Mouse (Mus musculus): ENCODE measurements around the gene Necap1. TPM values are rescaled to one million over a fixed set of nuclear protein-coding genes. Genes with fewer than 3 reads are reported as not detected.
A peak's percentile ranks its signal among the peaks of the same experiment; 100 is the strongest.

Necap1 gene
- total RNA-seq, 2 experiments from 2014 or later: 144 to 170 TPM

DNA sequence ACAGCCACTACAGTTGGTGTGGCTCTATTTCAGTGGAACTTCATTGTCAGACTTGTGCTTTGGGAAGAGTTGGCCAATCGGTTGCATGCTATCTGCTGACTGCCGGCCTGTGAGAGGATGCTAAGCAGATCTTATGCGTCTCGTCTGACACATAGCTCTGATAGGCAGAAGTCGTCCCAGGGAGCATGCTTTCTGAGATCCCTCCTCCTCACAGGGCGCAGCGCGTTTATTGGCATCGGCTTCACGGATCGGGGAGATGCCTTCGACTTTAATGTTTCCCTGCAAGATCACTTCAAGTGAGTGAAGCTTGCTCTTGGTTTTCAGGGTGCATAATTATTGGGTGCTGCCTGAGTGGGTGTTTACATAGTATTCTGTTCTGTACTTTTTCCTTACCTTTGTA, 7.0 kb downstream of the Necap1 start:
- DNase-seq (ENCODE audit: low spot score in 2 of 2): no peak

GRCm38 (mm10) chr6:122883603-122884002, 9.3 kb downstream of the Necap1 start:
- no peak for DNase-seq (ENCODE audit: low spot score in 2 of 2)

DNA sequence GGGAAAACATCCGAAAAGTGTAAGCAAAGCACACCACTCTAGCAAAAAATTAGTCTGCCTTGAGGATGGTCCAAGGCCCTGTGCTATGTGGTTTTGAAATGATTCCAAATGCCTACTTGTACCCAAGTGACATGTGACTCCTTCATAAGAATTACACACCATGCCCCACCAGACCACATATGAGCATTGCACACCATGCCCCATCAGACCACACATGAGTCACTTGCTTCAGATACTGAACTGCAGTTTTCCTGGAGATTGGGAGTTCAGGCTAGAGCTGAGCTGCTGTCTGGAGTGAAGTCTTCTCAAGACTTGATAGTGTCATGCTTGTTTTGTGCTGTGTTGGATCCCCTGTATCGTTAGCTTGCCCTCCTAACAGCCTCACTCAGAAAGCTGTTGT, 15.3 kb downstream of the Necap1 start:
- no peak for DNase-seq (ENCODE audit: low spot score in 2 of 2)

- DNase-seq (ENCODE audit: low spot score in 2 of 2): peak; percentile 74 to 79
Observed at GRCm38 (mm10) chr6:122892442-122893049, 18.3 kb downstream of the Necap1 start.

- DNase-seq (ENCODE audit: low spot score in 2 of 2): no peak
Observed at GRCm38 (mm10) chr6:122919922-122920321, 45.6 kb downstream of the Necap1 start.

DNA sequence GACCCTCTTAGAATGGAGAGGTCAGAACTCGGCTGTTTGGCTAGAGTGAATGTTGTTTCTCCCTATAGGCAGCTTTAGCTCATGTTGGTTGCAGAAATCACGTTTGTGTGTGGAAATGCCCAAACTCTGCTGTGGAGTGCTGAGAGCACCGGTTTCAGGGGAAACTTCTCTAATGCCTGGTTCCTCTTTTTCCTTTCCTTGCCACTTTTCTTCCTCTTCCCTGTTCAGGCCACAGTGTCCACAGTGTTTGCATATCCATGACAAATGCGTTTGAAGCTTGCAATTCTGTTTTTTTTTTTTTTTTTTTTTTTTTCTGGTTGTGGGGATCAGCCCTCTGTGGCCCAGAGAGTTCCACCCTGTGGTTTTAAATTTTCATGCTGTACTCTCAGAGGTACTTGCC, 47.2 kb downstream of the Necap1 start, which contains the start of gene Clec4a1:
Gene Clec4a1, plus strand, starts transcription at position 398 of the 400 bp plus-strand sequence.
- no peak for DNase-seq (ENCODE audit: low spot score in 2 of 2)

GRCm38 (mm10) chr6:122934845-122935244, 60.6 kb downstream of the Necap1 start:
- DNase-seq (ENCODE audit: low spot score in 2 of 2): no peak

Small RNA genes within 50 kb of the gene (microRNA-seq; reads per million reads assigned to microRNA genes)
- gene Mir7231: 0.67 to 2.0 reads per million in 2 experiments

Other genes starting within 250 kb of the Necap1 start
- not detected for gene Dppa3, start 248.1 kb upstream of the Necap1 start, total RNA-seq (2021)
- not detected for gene Nanog, start 167.0 kb upstream of the Necap1 start, total RNA-seq (2021)
- 100 to 1,000 TPM in 1 of 2 experiments, 10 to 100 TPM in 1; 99.1 to 117 TPM for gene Slc2a3, start 72.8 kb upstream of the Necap1 start, total RNA-seq (2021)
- 10 to 100 TPM; 24.3 to 27.8 TPM for gene Foxj2, start 54.6 kb upstream of the Necap1 start, total RNA-seq (2021)
- gene C3ar1, start 18.3 kb upstream of the Necap1 start, total RNA-seq (2021): under 1 TPM; 0.87 TPM
- under 1 TPM; 0.46 to 0.56 TPM for gene Clec4a1, start 47.4 kb downstream of the Necap1 start, total RNA-seq (2021)
- gene Clec4a3, start 78.0 kb downstream of the Necap1 start, total RNA-seq (2021): under 1 TPM; 0.73 to 0.85 TPM
- not detected for gene Clec4a4, start 115.9 kb downstream of the Necap1 start, total RNA-seq (2021)
- not detected for gene Clec4b1, start 175.5 kb downstream of the Necap1 start, total RNA-seq (2021)
- gene Clec4a2, start 232.0 kb downstream of the Necap1 start, total RNA-seq (2021): 1 to 10 TPM; 2.4 to 2.6 TPM

All from layer of hippocampus, postnatal 10 days (tissue).